Mouse (Mus musculus): ENCODE measurements around the gene Actl11.

Actl11 gene

DNA sequence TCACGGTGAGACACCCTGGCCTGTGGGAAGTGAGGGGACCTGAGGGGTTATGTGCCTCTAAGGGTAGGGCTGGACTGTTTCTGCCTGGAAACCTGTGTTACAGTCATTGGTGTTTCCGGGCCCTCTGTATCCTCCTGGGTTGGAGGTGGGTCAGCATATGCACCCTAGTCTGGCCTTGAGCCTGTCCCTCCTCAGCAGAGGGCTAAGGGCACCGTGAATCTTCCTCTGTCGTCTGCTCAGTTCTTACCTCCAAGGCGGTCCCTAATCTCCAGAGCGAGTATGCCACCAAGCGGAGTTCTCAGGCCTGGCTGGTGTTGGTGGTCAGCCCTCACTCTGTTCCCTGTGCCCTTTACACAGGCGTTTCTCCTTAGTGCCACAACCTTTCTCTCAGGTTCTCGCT is 34.6 kb downstream of the Actl11 start:
- no peak for DNase-seq (ENCODE audit: low spot score)

DNA sequence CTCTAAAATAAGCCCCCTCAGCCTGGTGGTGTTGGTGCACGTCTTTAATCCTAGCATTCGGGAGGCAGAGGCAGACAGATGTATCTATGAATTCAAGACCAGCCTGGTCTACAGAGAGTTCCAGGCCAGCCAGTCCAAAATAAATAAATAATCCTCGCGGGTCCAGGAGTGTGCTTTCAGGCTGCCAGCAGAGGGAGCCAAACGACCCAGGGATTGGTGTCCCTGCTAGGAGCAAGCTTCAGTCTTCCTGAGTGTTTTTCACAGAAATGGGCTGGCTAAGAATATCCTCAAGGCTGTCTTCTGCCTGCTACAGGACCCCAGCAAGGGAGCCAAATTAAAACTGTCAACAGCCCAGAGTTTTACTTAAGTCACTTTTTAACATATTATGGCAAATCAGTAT is 35.4 kb downstream of the Actl11 start:
- DNase-seq (ENCODE audit: low spot score): no peak

DNA sequence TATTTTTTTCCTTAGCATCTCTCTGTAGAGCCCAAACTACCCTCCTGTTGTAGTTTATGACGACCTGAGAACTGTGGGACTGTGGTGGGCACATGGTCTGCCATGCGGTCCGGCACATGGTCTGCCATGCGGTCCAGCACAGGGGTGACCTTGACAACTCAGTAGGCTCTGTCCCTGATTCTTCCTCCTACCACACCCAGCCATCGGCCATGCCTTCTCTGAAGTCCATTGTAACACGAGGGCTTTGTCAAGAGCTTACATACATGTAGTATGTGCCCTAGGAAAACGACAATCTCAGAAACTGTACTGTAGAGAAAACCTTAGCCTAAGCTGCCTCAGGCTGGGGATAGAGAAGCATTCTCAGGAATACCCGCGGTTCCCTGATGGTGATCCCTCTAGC is 36.4 kb downstream of the Actl11 start:
- no peak for DNase-seq (ENCODE audit: low spot score)

DNA sequence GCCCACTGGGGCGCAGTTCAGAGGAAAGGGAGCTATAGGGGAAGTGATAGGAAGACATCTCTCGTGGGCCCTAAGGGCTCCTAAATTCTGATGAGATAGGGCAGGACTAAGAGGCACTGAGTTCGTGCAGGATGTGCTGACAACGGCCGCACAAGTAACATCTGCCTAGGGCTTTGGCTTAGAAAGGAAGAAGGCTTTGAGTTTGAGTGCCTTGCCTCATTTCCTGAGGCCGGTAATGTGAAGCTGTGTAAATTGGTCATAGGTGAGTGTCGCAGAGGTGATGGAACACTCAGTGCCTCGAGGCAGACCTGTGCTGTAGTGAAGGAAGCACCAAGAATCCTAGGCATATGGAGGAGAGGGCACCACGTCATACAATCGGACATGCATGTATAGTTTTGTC is 38.4 kb downstream of the Actl11 start:
- no peak for DNase-seq (ENCODE audit: low spot score)

DNA sequence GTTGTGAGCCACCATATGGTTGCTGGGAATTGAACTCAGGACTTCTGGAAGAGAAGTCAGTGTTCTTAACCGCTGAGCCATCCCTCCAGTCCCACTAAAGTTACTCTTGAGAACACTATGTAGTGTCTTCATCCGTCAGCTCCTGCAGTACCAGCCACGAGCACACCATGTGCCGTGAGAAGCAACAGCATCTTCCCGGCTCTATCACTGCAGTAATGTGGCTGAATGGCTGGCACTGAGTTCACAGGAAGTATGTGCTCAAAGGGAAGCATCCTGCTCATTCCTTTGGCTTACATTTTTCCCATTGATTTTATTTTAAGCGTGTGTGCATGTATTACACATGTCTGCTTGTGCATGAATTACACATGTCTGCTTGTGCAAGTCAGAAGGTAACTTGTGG is 39.2 kb downstream of the Actl11 start:
- no peak for DNase-seq (ENCODE audit: low spot score)

DNA sequence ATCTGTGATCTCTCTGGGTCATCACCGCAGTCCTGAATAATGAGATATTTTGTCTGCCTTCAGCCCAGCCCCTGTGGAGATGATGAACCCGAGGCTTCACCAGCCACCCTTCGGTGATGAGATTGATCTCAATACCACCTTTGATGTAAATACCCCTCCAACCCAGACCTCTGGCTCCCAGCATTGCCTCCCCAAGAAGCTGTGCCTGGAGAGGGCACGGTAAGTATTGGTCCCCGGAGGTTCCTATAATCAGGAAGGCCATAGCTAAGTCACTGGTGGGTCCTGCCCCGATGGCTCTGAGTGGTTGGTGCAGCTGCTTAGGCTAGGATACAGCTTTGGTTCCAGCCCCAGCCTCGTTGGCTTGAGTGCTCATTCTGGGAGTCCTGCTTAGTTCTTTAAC is 40.3 kb downstream of the Actl11 start:
- DNase-seq (ENCODE audit: low spot score): no peak

DNA sequence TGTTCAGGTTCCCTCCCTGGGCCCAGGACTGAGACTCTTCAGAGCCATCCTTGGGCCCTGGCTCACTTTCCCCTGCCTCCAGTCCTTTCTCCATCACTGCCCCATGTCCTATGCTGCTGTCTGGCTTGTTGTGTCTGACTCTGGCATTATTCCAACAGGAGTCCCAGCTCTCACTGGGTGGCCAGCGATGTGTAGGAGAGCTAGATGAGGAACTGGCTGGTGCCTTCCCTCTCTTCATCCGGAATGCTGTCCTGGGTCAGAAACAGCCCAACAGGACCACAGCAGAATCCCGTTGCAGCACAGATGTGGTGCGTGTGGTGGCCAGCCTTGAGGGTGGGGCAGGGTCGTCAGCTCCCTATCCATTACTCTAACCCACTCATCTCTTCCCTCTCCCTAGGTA is 42.0 kb downstream of the Actl11 start:
- no peak for DNase-seq (ENCODE audit: low spot score)

DNA sequence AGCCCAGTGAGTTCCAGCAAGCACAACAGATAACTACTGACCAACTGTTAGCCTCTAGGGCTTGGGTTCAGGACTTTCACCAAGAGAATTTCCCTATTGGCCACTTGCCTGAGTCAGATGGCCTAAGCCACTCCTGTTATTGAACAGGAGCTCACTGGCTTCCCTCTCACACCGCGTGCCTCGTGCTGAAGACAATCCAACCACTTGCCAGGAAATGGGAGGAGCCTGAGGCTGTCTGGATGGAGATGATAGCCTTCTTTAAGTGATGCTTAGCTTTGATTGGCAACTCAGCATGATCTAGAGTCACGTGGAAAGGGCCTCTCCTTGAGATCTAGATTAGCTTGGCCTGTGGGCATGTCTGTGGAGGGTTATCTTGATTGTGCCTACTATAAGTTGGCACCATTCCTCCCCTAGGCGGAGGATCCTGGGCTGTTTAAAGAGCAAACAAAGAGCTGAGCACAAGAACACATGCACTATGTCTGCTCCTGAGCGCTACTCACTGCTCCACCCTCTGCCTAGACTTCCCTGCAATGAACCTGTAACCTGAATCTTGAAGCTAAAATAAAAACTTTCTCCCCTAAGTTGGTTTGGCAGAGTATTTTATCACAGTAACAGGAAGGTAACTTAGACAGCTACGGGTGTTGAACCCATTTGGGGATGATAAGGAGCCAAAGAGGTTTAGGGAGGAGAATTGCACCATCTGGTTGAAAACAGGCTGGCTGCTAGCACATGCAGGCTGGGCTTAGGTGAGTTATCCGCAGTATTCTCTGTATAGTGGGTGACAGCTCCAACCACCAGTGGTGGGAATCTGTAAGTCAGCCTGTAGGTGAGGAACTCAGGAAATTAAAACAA is 43.6 kb downstream of the Actl11 start:
- DNase-seq (ENCODE audit: low spot score): no peak

DNA sequence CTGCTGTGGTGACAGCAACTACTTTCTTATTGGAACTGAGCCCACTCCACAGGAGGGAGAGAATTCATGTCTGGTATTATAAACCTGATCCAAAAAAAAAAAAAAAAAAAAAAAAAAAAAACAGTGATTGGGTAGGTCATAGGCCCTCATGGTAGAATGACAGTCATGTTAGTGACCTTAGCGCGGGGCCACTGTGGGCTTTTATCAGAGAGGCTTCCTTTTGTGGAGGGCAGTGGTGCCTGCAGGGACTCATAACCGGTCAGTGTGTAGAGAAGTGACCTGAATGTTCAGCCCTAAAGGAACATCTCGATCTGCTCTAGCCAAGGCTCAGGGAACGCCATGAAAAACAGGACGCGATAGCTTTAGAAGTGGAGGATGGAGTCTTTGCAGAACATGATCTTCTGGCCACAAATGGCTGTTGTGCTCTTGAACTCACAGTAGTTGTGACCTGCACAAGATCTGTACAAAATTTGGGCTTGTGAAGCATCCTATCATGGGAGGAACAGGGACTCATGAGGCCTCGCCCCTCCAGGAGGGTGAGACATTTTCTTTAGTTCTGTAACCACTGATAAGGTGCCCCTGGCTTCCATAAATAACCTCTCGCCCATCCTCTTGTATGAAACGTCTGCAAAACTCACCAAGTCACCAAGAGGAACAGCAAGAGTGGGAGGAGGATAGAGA is 46.4 kb downstream of the Actl11 start:
- no peak for DNase-seq (ENCODE audit: low spot score)

DNA sequence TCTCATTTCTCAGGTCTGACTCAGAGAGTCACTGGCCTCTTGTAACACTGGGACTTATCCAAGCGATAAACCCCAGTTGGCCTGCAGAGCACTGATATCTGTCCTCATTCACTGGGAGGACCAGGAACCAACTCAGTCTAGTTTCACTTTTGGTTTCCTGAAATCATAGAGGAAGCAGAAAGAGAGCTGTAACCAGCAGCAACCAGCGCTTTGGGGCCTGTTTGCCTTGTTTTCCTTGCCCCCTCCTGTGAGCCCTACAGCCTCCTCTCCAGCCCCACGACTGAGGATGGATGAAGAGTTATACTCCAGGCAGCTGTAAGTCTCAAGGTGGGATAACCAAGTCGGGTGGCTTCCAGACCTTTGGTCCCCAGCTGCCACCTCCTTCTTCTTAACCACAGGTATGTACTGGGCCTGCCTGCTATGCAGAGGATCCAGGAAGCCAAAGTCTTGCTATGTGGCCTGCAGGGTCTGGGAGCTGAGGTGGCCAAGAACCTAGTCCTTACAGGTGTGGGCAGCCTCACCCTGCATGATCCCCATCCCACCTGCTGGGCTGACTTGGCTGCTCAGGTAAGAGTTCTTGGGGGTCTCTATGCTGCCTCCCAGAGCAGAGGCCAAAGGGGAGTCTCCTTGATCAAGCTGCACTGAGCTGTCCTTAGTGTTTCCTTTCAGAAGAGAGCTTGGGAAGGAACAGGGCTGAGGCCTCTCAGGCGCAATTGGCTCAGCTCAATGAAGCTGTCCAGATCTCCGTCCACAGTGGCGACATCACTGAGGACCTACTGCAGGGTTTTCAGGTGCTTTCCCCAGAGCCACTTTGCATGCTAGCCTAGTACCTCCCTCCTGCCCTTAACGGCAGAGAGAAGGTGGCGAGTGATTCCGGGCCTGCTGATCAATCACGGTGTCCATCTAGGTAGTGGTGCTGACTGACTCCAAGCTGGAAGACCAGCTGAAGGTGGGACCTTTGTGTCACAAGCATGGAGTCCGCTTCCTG is 47.4 kb downstream of the Actl11 start, which contains the start of gene Uba7:
Uba7 (plus strand) TSS at position 107 of the 988 bp plus-strand sequence.
- no peak for DNase-seq (ENCODE audit: low spot score)

DNA sequence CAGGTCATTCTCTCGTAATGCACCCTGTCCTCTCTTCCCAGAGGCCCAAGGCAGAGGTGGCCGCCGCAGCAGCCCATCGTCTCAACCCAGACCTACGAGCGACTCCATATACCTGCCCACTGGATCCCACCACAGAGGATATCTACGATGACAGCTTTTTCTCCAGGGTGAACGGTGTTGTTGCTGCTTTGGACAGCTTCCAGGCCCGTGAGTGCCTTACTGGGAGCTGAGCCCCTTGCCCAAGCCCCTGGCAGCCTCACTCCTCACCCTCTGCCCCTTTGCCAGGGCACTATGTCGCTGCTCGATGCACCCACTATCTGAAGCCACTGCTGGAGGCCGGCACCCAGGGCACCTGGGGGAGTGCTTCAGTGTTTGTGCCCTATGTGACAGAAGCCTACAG is 50.5 kb downstream of the Actl11 start:
- DNase-seq (ENCODE audit: low spot score): no peak

All from urinary bladder, postnatal 10 days (tissue).